Mouse (Mus musculus): ENCODE data around the gene B230118H07Rik. TPM values are rescaled to one million over a fixed set of nuclear protein-coding genes. Genes with fewer than 3 reads are reported as not detected.
A peak's percentile ranks its signal among the peaks of the same experiment; 100 is the strongest.

Gene B230118H07Rik
- polyA plus RNA-seq (2015; fragmentation: Nextera tagmentation; extraction: Ambion mirVana): 45.6 and 50.3 TPM in 2 replicates

GRCm38 (mm10) chr2:101649114-101649671, at the start of gene B230118H07Rik, which contains the start of gene Rag1:
Gene B230118H07Rik, minus strand, starts transcription at chr2:101649532.
Gene Rag1, minus strand, starts transcription at chr2:101649501.
- H3K9ac ChIP-seq (ENCODE audit: low read length): no peak within 1 kb of the TSS
- H3K27ac ChIP-seq (ENCODE audit: low read length): no peak within 1 kb of the TSS
- no peak within 1 kb of the TSS for H3K4me3 ChIP-seq (replicated peaks; ENCODE audit: low read length)
- no peak within 1 kb of the TSS for H3K4me2 ChIP-seq (ENCODE audit: low read depth, low read length)
- no peaks in the 10 kb centered on the region for H3K9me3 ChIP-seq (replicated peaks; ENCODE audit: control insufficient read depth, low read length)
- H3K27me3 ChIP-seq (ENCODE audit: control insufficient read depth, insufficient read depth, low read length): no peaks in the 10 kb centered on the region
- no peak for ATAC-seq (ENCODE audit: insufficient read depth, low FRiP score)
- H3K36me3 ChIP-seq (ENCODE audit: control insufficient read depth, insufficient read depth, low read length): no peaks in the 10 kb centered on the region
- H3K4me1 ChIP-seq (ENCODE audit: control insufficient read depth, insufficient read depth, low read length): no peaks in the 10 kb centered on the region
- WGBS: 32% methylated on average over 8 of the region's 8 CpGs

GRCm38 (mm10) chr2:101695584-101695983, 46.3 kb upstream of the B230118H07Rik start:
- H3K9ac ChIP-seq (ENCODE audit: low read length): no peak overlapping the region
- H3K36me3 ChIP-seq (ENCODE audit: control insufficient read depth, insufficient read depth, low read length): 0 out of 2 replicates have a peak, but pooled peaks cover 10% of the 10 kb centered on the region
- no peak overlapping the region for H3K4me3 ChIP-seq (replicated peaks; ENCODE audit: low read length)
- H3K27me3 ChIP-seq (ENCODE audit: control insufficient read depth, insufficient read depth, low read length): no peaks in the 10 kb centered on the region
- 88% methylated on average over 7 of the region's 7 CpGs for WGBS
- no peak overlapping the region for H3K4me2 ChIP-seq (ENCODE audit: low read depth, low read length)
- H3K27ac ChIP-seq (ENCODE audit: low read length): no peak overlapping the region
- H3K4me1 ChIP-seq (ENCODE audit: control insufficient read depth, insufficient read depth, low read length): no peaks in the 10 kb centered on the region
- no peak for ATAC-seq (ENCODE audit: insufficient read depth, low FRiP score)
- no peaks in the 10 kb centered on the region for H3K9me3 ChIP-seq (replicated peaks; ENCODE audit: control insufficient read depth, low read length)

- H3K36me3 ChIP-seq (ENCODE audit: control insufficient read depth, insufficient read depth, low read length): 0 out of 2 replicates have a peak, but pooled peaks cover 13% of the 10 kb centered on the region
- H3K4me3 ChIP-seq (replicated peaks; ENCODE audit: low read length): no peak overlapping the region
- no peaks in the 10 kb centered on the region for H3K4me1 ChIP-seq (ENCODE audit: control insufficient read depth, insufficient read depth, low read length)
- H3K9me3 ChIP-seq (replicated peaks; ENCODE audit: control insufficient read depth, low read length): no peaks in the 10 kb centered on the region
- no peak for ATAC-seq (ENCODE audit: insufficient read depth, low FRiP score)
- no peak overlapping the region for H3K9ac ChIP-seq (ENCODE audit: low read length)
- WGBS: 60% methylated on average over 5 of the region's 5 CpGs
- no peak overlapping the region for H3K4me2 ChIP-seq (ENCODE audit: low read depth, low read length)
- H3K27me3 ChIP-seq (ENCODE audit: control insufficient read depth, insufficient read depth, low read length): no peaks in the 10 kb centered on the region
- H3K27ac ChIP-seq (ENCODE audit: low read length): no peak overlapping the region
Measured at GRCm38 (mm10) chr2:101693577-101694215, 44.4 kb upstream of the B230118H07Rik start.

GRCm38 (mm10) chr2:101693043-101693442, 43.7 kb upstream of the B230118H07Rik start:
- Histone ChIP-seq H3K4me1 (ENCODE audit: control insufficient read depth, insufficient read depth, low read length) (no peaks in the 10 kb centered on the region), H3K9ac (ENCODE audit: low read length) (no peak overlapping the region), H3K27me3 (ENCODE audit: control insufficient read depth, insufficient read depth, low read length) (no peaks in the 10 kb centered on the region), H3K9me3 (replicated peaks; ENCODE audit: control insufficient read depth, low read length) (no peaks in the 10 kb centered on the region), H3K4me3 (replicated peaks; ENCODE audit: low read length) (no peak overlapping the region), H3K36me3 (ENCODE audit: control insufficient read depth, insufficient read depth, low read length) (0 out of 2 replicates have a peak, but pooled peaks cover 13% of the 10 kb centered on the region), H3K4me2 (ENCODE audit: low read depth, low read length) (no peak overlapping the region), H3K27ac (ENCODE audit: low read length) (no peak overlapping the region)
- WGBS: 72% methylated on average over 4 of the region's 4 CpGs
- ATAC-seq (ENCODE audit: insufficient read depth, low FRiP score): no peak

- peaks cover 3% of the 10 kb centered on the region; the same call in 1 of the 2 replicates for H3K36me3 ChIP-seq (ENCODE audit: control insufficient read depth, insufficient read depth, low read length)
- H3K9me3 ChIP-seq (replicated peaks; ENCODE audit: control insufficient read depth, low read length): no peaks in the 10 kb centered on the region
- WGBS: 88% methylated on average over 9 of the region's 9 CpGs
- no peak overlapping the region for H3K4me2 ChIP-seq (ENCODE audit: low read depth, low read length)
- no peaks in the 10 kb centered on the region for H3K4me1 ChIP-seq (ENCODE audit: control insufficient read depth, insufficient read depth, low read length)
- H3K9ac ChIP-seq (ENCODE audit: low read length): no peak overlapping the region
- H3K27ac ChIP-seq (ENCODE audit: low read length): no peak overlapping the region
- ATAC-seq (ENCODE audit: insufficient read depth, low FRiP score): no peak
- no peaks in the 10 kb centered on the region for H3K27me3 ChIP-seq (ENCODE audit: control insufficient read depth, insufficient read depth, low read length)
- no peak overlapping the region for H3K4me3 ChIP-seq (replicated peaks; ENCODE audit: low read length)
Measured at GRCm38 (mm10) chr2:101690252-101690827, 41.0 kb upstream of the B230118H07Rik start.

- Histone ChIP-seq H3K4me2 (ENCODE audit: low read depth, low read length) (no peak overlapping the region), H3K9ac (ENCODE audit: low read length) (no peak overlapping the region), H3K4me1 (ENCODE audit: control insufficient read depth, insufficient read depth, low read length) (no peaks in the 10 kb centered on the region), H3K9me3 (replicated peaks; ENCODE audit: control insufficient read depth, low read length) (no peaks in the 10 kb centered on the region), H3K4me3 (replicated peaks; ENCODE audit: low read length) (no peak overlapping the region), H3K27me3 (ENCODE audit: control insufficient read depth, insufficient read depth, low read length) (no peaks in the 10 kb centered on the region), H3K36me3 (ENCODE audit: control insufficient read depth, insufficient read depth, low read length) (peaks cover 3% of the 10 kb centered on the region; the same call in 1 of the 2 replicates), H3K27ac (ENCODE audit: low read length) (no peak overlapping the region)
- ATAC-seq (ENCODE audit: insufficient read depth, low FRiP score): no peak
- WGBS: 90% methylated on average over 5 of the region's 5 CpGs
Measured at GRCm38 (mm10) chr2:101688011-101688410, 38.7 kb upstream of the B230118H07Rik start.

- Histone ChIP-seq H3K4me2 (ENCODE audit: low read depth, low read length) (no peak overlapping the region), H3K4me3 (replicated peaks; ENCODE audit: low read length) (no peak overlapping the region), H3K27ac (ENCODE audit: low read length) (no peak overlapping the region), H3K9ac (ENCODE audit: low read length) (no peak overlapping the region), H3K36me3 (ENCODE audit: control insufficient read depth, insufficient read depth, low read length) (no peaks in the 10 kb centered on the region; the same call in 1 of the 2 replicates), H3K4me1 (ENCODE audit: control insufficient read depth, insufficient read depth, low read length) (no peaks in the 10 kb centered on the region; the same call in 1 of the 2 replicates), H3K27me3 (ENCODE audit: control insufficient read depth, insufficient read depth, low read length) (no peaks in the 10 kb centered on the region), H3K9me3 (replicated peaks; ENCODE audit: control insufficient read depth, low read length) (no peaks in the 10 kb centered on the region)
- WGBS: 86% methylated on average over 12 of the region's 12 CpGs
- ATAC-seq (ENCODE audit: insufficient read depth, low FRiP score): no peak
Measured at GRCm38 (mm10) chr2:101684421-101684820, 35.1 kb upstream of the B230118H07Rik start.

- no peaks in the 10 kb centered on the region; the same call in 1 of the 2 replicates for H3K4me1 ChIP-seq (ENCODE audit: control insufficient read depth, insufficient read depth, low read length)
- 0 out of 2 replicates have a peak, but pooled peaks cover 3% of the 10 kb centered on the region for H3K27me3 ChIP-seq (ENCODE audit: control insufficient read depth, insufficient read depth, low read length)
- H3K4me3 ChIP-seq (replicated peaks; ENCODE audit: low read length): peak overlapping the region; percentile 71
- no peak overlapping the region for H3K27ac ChIP-seq (ENCODE audit: low read length)
- no peaks in the 10 kb centered on the region for H3K9me3 ChIP-seq (replicated peaks; ENCODE audit: control insufficient read depth, low read length)
- H3K36me3 ChIP-seq (ENCODE audit: control insufficient read depth, insufficient read depth, low read length): no peaks in the 10 kb centered on the region
- H3K9ac ChIP-seq (ENCODE audit: low read length): peak overlapping the region; percentile 94
- WGBS: 4% methylated on average over 15 of the region's 15 CpGs
- ATAC-seq (ENCODE audit: insufficient read depth, low FRiP score): no peak
- peak overlapping the region; percentile 56 for H3K4me2 ChIP-seq (ENCODE audit: low read depth, low read length)
Measured at GRCm38 (mm10) chr2:101679164-101679784, 29.9 kb upstream of the B230118H07Rik start.
